Mouse (Mus musculus): Measurements from ENCODE around the gene Ugt1a2.
"Not testable (repeated sequence)": the region's sequence is repeated elsewhere in the genome, so short reads cannot be mapped to it uniquely, and the experiment has no call there.

DNA sequence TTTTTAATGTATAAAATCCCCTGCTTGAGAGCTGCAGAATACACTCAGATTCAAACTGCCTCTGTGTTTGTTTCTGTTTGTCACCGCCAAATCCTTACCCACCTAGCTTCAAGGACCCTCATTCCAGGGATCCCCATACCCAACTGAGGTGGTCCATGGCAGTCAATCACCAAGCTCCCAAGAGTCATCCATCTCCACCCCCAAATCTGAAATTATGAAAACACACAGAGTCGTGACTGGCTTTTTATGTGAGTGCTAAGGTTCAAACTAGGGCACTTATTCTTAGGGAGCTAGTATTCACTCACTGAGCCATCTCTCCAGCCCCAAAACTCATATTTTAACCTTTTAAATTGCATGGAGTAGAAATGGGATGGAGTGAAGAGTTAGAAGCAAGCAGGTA is 24.9 kb downstream of the Ugt1a2 start:
- not testable (repeated sequence) for TF ChIP-seq CTCF (IDR thresholded peaks at IDR 0.05; ENCODE audit: borderline replicate concordance, insufficient read depth, low read length); POLR2A (IDR thresholded peaks at IDR 0.05; ENCODE audit: low read depth, low read length)
